ENCODE assay signal across 8 mouse cellular contexts in the genomic region with DNA sequence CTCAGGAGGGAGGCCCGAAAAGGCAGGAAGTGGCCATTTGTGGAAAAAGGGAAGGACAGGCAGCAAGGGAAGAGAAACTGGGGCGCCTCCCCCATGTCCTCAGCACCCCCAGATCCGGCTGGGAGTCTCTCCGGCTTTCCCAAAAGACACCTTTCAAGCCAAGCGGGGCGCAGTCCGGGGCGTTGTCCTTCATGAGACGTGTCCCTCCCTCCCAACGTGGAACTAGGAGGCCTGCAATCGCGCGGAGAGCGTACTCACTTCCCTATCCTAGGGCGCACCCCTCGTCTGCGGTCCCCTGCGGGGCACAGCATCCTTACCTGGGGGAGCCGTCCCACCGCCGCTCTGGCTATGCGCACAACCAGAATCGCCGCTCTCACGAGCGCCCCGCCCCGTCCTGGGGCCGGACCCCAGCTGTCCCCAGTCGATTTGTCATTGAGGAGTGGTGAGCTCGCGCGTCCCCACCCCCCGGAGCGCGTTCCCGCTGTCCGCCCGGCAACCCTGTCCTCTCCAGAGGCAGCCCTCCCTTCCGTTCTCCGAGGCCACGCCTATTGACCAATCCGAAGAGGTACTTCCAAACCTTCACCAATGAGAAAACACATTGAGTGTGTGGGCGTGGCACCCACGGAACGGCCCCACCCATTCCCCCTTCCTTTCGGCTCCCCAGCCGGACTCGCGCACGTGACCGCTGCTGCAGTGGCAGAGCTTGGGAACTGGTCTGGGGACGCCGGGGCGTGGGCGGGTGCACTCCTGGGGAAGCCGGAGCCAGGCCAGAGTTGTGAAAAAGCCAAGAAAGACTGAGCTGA. TPM values are rescaled to one million over a fixed set of nuclear protein-coding genes. Genes with fewer than 3 reads are reported as not detected.
DNase-seq lines count a peak whose midpoint lies in the region; ATAC-seq lines count a peak whose summit lies in the region.

A gene (minus strand): TSS at position 535 of the 803 bp plus-strand sequence.

- WGBS in hindbrain, embryonic 11.5 days = 1% methylated on average over 57 of the region's 57 CpGs

- DNase-seq in Muller cell, postnatal 12 days (ENCODE audit: inconsistent ontology term) = peak; percentile 99
- peak; percentile 98 for DNase-seq in cerebellum, adult 9-11 months
- DNase-seq in frontal cortex, adult 2 months (ENCODE audit: extremely low spot score in 1 of 2, low spot score in 1 of 2) = peak; percentile 98
- DNase-seq in hindbrain, embryonic 11.5 days (ENCODE audit: low spot score) = peak; percentile 95
- peak; percentile 90 to 94 for DNase-seq in layer of hippocampus, postnatal 10 days (ENCODE audit: low spot score in 2 of 2)
- DNase-seq in lung, postnatal 10 days = peak; percentile 100
- peak; percentile 95 for DNase-seq in ovary, postnatal 36 days (ENCODE audit: low spot score)
- DNase-seq in thymus, postnatal 25 days = peak; percentile 94

- H3K27ac ChIP-seq in hindbrain, embryonic 11.5 days (ENCODE audit: low read depth, low read length) = no peak within 1 kb of the TSS

- no peaks in the 10 kb centered on the region for H3K36me3 ChIP-seq in hindbrain, embryonic 11.5 days (ENCODE audit: control insufficient read depth, insufficient read depth, low read length)

- peak within 1 kb of the TSS; percentile 61 for H3K4me2 ChIP-seq in hindbrain, embryonic 11.5 days (replicated peaks; ENCODE audit: low read depth, low read length)

- H3K4me1 ChIP-seq in hindbrain, embryonic 11.5 days (replicated peaks; ENCODE audit: control insufficient read depth, insufficient read depth, low read length) = 0 out of 2 replicates have a peak, but pooled peaks cover 5% of the 10 kb centered on the region

- peak within 1 kb of the TSS; percentile 77 for H3K9ac ChIP-seq in hindbrain, embryonic 11.5 days (ENCODE audit: low read depth, low read length)

- H3K9me3 ChIP-seq in hindbrain, embryonic 11.5 days (ENCODE audit: control insufficient read depth, low read length) = no peaks in the 10 kb centered on the region

- no peaks in the 10 kb centered on the region; the same call in 1 of the 2 replicates for H3K27me3 ChIP-seq in hindbrain, embryonic 11.5 days (ENCODE audit: control insufficient read depth, insufficient read depth, low read length)

- peak within 1 kb of the TSS; percentile 66 for H3K4me3 ChIP-seq in hindbrain, embryonic 11.5 days (ENCODE audit: low read depth, low read length)

- ATAC-seq in hindbrain, embryonic 11.5 days (ENCODE audit: low FRiP score) = peak; percentile 98

RNA-seq across cellular contexts. Expression of the gene that starts here (rescaled TPM):
- 27.7 and 29.6 TPM in 2 replicates for polyA plus RNA-seq in frontal cortex, adult 2 months (2012; rRNA removed)
- polyA plus RNA-seq in hindbrain, embryonic 11.5 days (2014; fragmentation: Nextera tagmentation; extraction: Ambion mirVana) = 70.5 and 75.3 TPM in 2 replicates
- total RNA-seq in layer of hippocampus, postnatal 10 days (2021) = 10 to 100 TPM; 33.9 to 40.3 TPM
